Mouse (Mus musculus): ENCODE results near the gene Habp4.

Habp4 gene

GRCm38 (mm10) chr13:64161548-64161915, at the start of gene Habp4:
Gene Habp4, plus strand, starts transcription at chr13:64161824.
- DNase-seq, result peak; percentile 98

GRCm38 (mm10) chr13:64117442-64117841, 44.2 kb upstream of the Habp4 start:
- no peak for DNase-seq

GRCm38 (mm10) chr13:64120760-64121159, 40.9 kb upstream of the Habp4 start:
- no peak for DNase-seq

DNA sequence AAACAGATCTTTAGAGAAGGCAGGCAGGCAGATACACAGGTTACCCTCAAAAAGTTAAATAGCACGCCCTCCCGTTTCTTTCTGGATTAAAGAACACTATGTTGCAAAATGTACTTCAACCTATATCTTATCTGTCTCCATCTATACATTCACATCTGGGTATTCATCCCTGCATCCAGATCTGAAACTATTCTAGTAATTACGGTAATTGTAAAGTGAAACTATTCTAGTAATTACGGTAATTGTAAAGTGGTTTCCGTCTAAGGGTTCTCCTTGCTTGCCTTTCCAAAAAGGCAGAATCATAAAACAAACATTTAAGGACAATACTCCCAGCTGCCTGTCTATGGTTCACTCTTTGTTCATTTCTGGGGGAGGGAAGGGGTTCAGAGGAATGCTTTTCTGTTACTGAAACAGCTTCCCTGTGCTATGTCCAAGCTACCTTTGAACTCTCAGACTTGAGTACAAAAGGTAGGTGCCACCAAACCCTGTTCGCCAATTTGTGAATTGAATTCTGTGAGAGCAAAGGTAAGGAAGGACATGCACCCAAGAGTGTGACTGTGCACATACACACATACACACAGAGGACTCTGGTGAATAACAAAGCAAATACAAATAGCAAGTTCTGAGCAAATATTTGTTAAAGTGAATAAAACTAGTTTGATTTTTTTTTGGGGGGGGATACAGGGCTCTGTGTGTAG, 38.0 kb upstream of the Habp4 start:
- DNase-seq, result no peak

DNA sequence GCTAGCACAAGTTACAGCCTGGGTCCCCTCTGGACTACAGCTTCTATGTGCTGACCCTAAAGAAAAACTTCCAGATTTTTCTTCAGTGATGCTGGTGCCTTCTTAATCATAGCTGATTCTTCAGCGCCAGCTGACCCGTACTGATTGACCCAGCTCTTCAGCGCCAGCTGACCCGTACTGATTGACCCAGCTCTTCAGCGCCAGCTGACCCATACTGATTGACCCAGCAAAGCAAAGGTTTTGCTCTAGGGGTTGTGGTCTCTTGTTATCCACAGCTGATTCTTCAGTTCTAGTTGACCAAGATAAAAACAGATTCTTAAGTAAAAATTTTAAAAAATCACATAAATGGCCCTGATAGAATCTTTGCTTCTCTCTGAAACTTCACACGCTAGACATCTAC, 36.7 kb upstream of the Habp4 start:
- no peak for DNase-seq

DNA sequence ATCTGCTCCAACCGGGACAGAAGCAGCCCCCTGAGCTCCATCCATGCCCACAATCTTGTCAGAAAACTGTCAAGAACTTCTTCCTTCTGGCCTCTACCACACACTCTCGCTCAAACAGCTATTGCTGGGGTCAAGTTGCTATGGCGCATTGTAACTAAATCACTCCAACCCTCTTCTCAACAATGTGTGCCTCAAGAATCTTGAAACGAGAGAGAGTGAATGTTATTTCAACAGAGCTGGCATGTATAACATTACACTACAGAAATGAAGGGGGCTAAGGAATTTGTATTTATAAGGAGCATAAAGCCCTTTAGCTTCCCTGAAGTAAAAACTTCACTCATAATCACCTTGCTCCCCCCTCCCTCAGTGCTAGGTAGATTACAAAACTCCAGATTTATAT, 35.3 kb upstream of the Habp4 start:
- no peak for DNase-seq

DNA sequence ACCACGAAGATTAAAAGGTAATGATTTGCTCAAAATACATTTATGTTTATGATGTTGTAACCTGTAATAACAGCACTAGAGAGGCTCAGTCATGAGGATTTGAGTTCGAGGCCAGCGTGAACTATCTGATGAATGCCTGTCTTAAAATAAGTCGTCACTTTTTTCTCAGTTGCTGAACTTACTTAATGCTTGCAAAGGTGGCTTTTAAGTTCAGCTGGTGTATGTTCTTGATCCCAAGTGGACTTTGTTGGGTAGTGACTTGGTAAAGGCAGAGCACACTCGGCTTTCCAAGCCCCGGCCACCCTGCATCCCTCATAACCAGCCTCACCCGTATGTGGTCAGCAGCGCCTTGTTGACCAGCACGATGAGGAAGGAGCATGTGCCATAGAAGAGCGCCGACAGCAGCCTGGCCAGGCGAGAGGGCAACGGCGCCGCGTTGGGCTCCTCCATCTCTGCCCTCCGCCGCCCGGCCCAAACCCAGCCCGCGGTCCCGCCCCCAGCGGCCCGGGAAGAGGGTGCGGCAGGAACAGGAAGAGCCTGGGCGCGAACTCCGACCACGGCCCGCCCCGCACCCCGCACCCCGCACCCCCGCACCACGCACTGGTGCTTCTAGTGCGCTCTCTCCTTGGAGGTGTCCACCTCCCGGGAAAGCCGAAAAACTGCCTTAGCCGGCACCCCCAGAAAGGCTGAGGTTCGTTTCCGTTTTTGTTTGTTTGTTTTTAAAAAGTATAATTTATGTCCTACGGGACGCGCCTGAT, 32.6 kb upstream of the Habp4 start, which contains the start of gene Slc35d2:
Gene Slc35d2, minus strand, starts transcription at position 511 of the 758 bp plus-strand sequence.
- no peak for DNase-seq

GRCm38 (mm10) chr13:64129616-64130375, 31.8 kb upstream of the Habp4 start:
- no peak for DNase-seq

DNA sequence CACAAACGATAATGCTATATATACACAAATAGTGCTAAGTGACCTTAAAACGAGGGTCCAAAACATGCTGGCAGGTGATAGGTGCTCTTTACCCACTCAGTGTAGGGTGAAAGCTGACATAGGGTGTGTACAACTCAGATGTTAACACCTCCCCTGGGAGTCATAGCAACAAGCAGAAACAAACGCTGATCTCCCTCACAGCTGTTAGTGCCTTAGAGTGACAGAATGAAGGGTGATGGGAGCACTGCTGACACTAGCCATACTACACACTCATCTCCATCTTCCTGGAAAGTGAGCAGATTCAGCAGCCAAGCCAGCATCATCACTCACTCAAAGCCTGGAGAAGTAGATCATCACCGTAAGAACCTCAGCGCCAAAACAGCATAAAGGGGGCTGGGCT, 11.5 kb upstream of the Habp4 start:
- no peak for DNase-seq

- DNase-seq, result peak; percentile 89
Observed at GRCm38 (mm10) chr13:64152241-64152669, 9.4 kb upstream of the Habp4 start.

DNA sequence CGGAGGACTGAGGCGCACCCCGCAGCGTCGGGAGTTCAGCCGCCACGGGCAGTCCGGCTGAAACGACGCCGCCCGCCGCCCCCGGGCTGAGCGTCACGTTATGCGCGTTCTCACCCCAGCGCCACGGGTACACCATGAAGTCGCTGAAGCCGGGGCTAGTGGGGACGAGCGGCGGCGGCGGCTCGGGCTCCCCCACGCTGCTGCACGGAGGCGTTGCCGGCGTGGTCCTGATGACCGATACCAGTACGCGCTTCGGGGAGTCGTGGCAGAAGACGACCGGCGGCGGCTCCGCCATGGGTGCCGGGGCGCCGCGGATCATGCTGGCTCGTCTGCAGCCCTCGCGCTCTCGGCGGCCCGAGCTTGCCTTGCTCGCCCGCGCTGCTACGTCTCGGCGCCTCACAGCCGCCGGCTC, 8.9 kb upstream of the Habp4 start:
- no peak for DNase-seq

GRCm38 (mm10) chr13:64153083-64153682, 8.4 kb upstream of the Habp4 start, which contains the start of gene Zfp367:
Gene Zfp367, minus strand, starts transcription at chr13:64153202.
- peak; percentile 95 for DNase-seq

- peak; percentile 63 for DNase-seq
Observed at GRCm38 (mm10) chr13:64153751-64154267, 7.8 kb upstream of the Habp4 start.

DNA sequence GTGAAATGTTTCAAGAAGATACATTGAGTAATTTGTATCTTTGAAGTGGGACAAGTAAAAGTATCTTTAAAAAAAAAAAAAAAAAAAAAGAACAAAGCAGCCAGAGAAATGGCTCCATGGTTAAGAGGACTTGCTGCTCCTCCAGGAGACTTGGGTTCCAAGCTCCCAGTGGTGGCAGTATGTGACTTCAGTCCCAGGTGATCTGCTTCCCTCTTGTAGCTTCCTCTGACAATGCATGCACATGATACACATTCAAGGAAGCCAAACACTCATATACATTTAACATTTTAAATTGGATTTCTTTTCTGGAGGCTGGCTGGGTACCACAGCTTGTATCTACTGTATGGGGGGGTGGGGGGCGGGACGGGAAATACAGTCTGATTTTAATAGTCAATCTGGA, 7.0 kb upstream of the Habp4 start:
- DNase-seq, result no peak

GRCm38 (mm10) chr13:64155171-64155571, 6.5 kb upstream of the Habp4 start:
- no peak for DNase-seq

DNA sequence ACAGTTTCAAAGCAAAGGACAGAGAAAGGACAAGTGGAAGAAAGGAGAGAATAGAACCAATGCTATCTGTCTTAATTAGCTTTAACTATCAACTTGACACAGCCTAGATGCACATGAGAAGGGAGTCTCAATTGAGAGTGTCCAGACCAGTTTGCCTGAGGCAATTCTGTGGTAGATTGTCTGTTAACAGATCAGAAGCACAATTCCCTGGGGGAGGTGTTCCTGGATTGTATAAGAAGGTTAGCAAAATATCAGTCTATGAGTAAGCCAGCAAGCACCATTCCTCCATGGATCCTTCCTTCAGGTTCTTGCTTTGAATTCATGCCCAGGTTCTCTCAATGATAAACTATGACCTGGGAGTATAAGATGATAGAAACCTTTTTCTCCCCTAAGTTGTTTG, 4.7 kb upstream of the Habp4 start:
- DNase-seq, result no peak

GRCm38 (mm10) chr13:64161916-64162611, 440 bp downstream of the Habp4 start:
- peak; percentile 73 for DNase-seq

DNA sequence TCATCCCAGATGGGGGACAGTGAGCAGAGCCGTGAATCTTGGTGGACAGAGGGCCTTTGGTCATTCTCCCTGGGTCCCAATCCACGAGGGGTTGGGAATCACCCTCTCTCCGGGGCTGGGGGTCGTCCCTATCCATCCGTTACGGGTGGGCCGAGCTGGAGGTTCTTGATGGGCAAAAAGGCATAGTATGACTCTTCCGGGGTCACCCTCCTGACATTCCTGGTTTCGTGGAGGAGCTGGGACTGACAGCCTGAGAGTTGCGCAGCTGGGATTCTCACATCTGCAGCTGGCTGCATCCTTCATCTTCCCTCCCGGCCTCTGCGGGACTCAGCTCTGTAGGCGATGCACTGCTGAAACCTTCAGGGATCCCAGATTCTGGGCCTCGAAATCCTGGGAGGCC, 1.0 kb downstream of the Habp4 start:
- no peak for DNase-seq

GRCm38 (mm10) chr13:64163147-64163715, 1.6 kb downstream of the Habp4 start:
- no peak for DNase-seq

GRCm38 (mm10) chr13:64169746-64170145, 8.1 kb downstream of the Habp4 start:
- no peak for DNase-seq

DNA sequence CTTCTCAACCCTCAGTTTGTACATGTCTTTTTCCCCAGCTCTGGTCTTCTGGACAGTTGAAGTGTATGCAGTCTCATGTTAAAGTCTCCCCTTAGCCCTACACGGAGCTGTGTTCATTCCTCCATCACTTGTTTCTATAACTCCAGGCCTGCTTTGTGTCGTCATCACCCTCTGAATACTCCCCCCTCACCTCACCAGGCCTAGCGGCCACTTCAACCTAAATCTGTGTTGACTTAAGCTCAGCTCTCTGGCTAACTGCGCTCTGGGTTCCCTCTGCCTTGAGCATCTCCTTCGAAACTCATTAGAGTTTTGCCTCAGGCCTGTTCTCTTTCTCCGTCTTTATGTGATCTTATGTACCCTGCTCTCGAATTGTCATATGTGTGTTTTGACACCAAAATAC, 16.4 kb downstream of the Habp4 start:
- no peak for DNase-seq

Measured in cerebellum, adult 11-12 months (tissue).